Mouse (Mus musculus): ENCODE data around the gene March4.

DNA sequence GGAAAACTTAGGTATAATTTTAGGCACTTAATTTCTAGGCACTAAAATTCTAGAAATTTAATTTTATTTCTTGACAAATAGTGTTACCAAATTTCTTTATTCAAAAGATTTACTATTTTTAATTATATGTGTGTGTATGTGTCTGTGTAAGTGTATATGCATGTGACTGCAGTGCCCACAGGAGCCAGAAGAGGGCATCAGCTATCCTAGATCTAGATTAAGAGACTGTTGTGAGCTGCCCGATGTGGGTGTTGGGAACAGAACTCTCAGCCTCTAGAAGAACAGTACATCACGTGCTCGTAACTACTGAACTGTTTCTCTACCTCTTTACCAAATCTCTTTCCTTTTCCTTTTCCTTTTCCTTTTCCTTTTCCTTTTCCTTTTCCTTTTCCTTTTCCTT is 156.2 kb downstream of the March4 start:
- no peak for TF ChIP-seq TAL1 (IDR thresholded peaks at IDR 0.05; ENCODE audit: low read length)
- TF ChIP-seq GATA1 (IDR thresholded peaks at IDR 0.05; ENCODE audit: low read length): no peak
